Mouse (Mus musculus): ENCODE results near the gene Cnr2. TPM values are rescaled to one million over a fixed set of nuclear protein-coding genes. Genes with fewer than 3 reads are reported as not detected.

Cnr2 gene
- polyA plus RNA-seq, 1 experiment from 2014 or later, result 2.6 TPM

- DNase-seq, result no peak
- no peaks in the 10 kb centered on the region for H3K9me3 ChIP-seq (ENCODE audit: low read length)
- 89% methylated on average over 9 of the region's 9 CpGs for WGBS (ENCODE audit: insufficient replicate concordance)
- no peaks in the 10 kb centered on the region for H3K4me1 ChIP-seq (ENCODE audit: insufficient read depth)
- H3K27ac ChIP-seq (ENCODE audit: low read depth), result no peak overlapping the region
- no peak for TF ChIP-seq CTCF (IDR thresholded peaks at IDR 0.05; ENCODE audit: low read depth)
- no peak for TF ChIP-seq EP300 (IDR thresholded peaks at IDR 0.05; ENCODE audit: low read depth)
- peaks cover 39% of the 10 kb centered on the region for H3K36me3 ChIP-seq (replicated peaks; ENCODE audit: insufficient read depth, low read length)
- H3K4me3 ChIP-seq (ENCODE audit: low read depth, low read length), result no peak overlapping the region
- H3K27me3 ChIP-seq (ENCODE audit: insufficient read depth, low read length), result no peaks in the 10 kb centered on the region
- no peak for ATAC-seq
- H3K4me2 ChIP-seq (ENCODE audit: low read depth, low read length), result no peak overlapping the region
- H3K9ac ChIP-seq (replicated peaks), result no peak overlapping the region
Observed at GRCm38 (mm10) chr4:135929828-135930227, 34.6 kb downstream of the Cnr2 start.

- H3K9me3 ChIP-seq (ENCODE audit: low read length), result no peaks in the 10 kb centered on the region
- H3K4me2 ChIP-seq (ENCODE audit: low read depth, low read length), result no peak overlapping the region
- H3K27me3 ChIP-seq (ENCODE audit: insufficient read depth, low read length), result no peaks in the 10 kb centered on the region
- TF ChIP-seq CTCF (IDR thresholded peaks at IDR 0.05; ENCODE audit: low read depth) (no peak), EP300 (IDR thresholded peaks at IDR 0.05; ENCODE audit: low read depth) (no peak)
- no peak for DNase-seq
- H3K9ac ChIP-seq (replicated peaks), result no peak overlapping the region
- H3K36me3 ChIP-seq (replicated peaks; ENCODE audit: insufficient read depth, low read length), result peaks cover 37% of the 10 kb centered on the region
- no peak for ATAC-seq
- 92% methylated on average over 8 of the region's 8 CpGs for WGBS (ENCODE audit: insufficient replicate concordance)
- H3K4me1 ChIP-seq (ENCODE audit: insufficient read depth), result no peaks in the 10 kb centered on the region
- H3K4me3 ChIP-seq (ENCODE audit: low read depth, low read length), result no peak overlapping the region
- no peak overlapping the region for H3K27ac ChIP-seq (ENCODE audit: low read depth)
Observed at GRCm38 (mm10) chr4:135930239-135930638, 35.0 kb downstream of the Cnr2 start.

GRCm38 (mm10) chr4:135931832-135932231 is 36.6 kb downstream of the Cnr2 start:
- TF ChIP-seq EP300 (IDR thresholded peaks at IDR 0.05; ENCODE audit: low read depth) (no peak), CTCF (IDR thresholded peaks at IDR 0.05; ENCODE audit: low read depth) (peak; percentile 82)
- WGBS (ENCODE audit: insufficient replicate concordance), result 73% methylated on average over 5 of the region's 5 CpGs
- Histone ChIP-seq H3K4me2 (ENCODE audit: low read depth, low read length) (no peak overlapping the region), H3K9me3 (ENCODE audit: low read length) (no peaks in the 10 kb centered on the region), H3K9ac (replicated peaks) (no peak overlapping the region), H3K27me3 (ENCODE audit: insufficient read depth, low read length) (no peaks in the 10 kb centered on the region), H3K27ac (ENCODE audit: low read depth) (no peak overlapping the region), H3K4me1 (ENCODE audit: insufficient read depth) (no peaks in the 10 kb centered on the region), H3K4me3 (ENCODE audit: low read depth, low read length) (no peak overlapping the region), H3K36me3 (replicated peaks; ENCODE audit: insufficient read depth, low read length) (peaks cover 33% of the 10 kb centered on the region)
- DNase-seq (no peak), ATAC-seq (no peak)

GRCm38 (mm10) chr4:135934708-135935500 is 39.7 kb downstream of the Cnr2 start:
- Histone ChIP-seq H3K4me1 (ENCODE audit: insufficient read depth) (no peaks in the 10 kb centered on the region), H3K27me3 (ENCODE audit: insufficient read depth, low read length) (no peaks in the 10 kb centered on the region), H3K27ac (ENCODE audit: low read depth) (no peak overlapping the region), H3K9ac (replicated peaks) (no peak overlapping the region), H3K36me3 (replicated peaks; ENCODE audit: insufficient read depth, low read length) (peaks cover 31% of the 10 kb centered on the region), H3K4me3 (ENCODE audit: low read depth, low read length) (no peak overlapping the region), H3K4me2 (ENCODE audit: low read depth, low read length) (no peak overlapping the region), H3K9me3 (ENCODE audit: low read length) (no peaks in the 10 kb centered on the region)
- TF ChIP-seq CTCF (IDR thresholded peaks at IDR 0.05; ENCODE audit: low read depth) (no peak), EP300 (IDR thresholded peaks at IDR 0.05; ENCODE audit: low read depth) (no peak)
- ATAC-seq (peak; percentile 44; the same call in 1 of the 2 replicates), DNase-seq (no peak)
- WGBS (ENCODE audit: insufficient replicate concordance), result 47% methylated on average over 12 of the region's 12 CpGs

- no peak overlapping the region for H3K4me2 ChIP-seq (ENCODE audit: low read depth, low read length)
Observed at GRCm38 (mm10) chr4:135935502-135935901, 40.3 kb downstream of the Cnr2 start.

GRCm38 (mm10) chr4:135938858-135939257 is 43.7 kb downstream of the Cnr2 start:
- Histone ChIP-seq H3K4me3 (ENCODE audit: low read depth, low read length) (no peak overlapping the region), H3K36me3 (replicated peaks; ENCODE audit: insufficient read depth, low read length) (peaks cover 23% of the 10 kb centered on the region; the same call in 1 of the 2 replicates), H3K27ac (ENCODE audit: low read depth) (no peak overlapping the region), H3K9ac (replicated peaks) (no peak overlapping the region), H3K27me3 (ENCODE audit: insufficient read depth, low read length) (no peaks in the 10 kb centered on the region), H3K4me1 (ENCODE audit: insufficient read depth) (0 out of 2 replicates have a peak, but pooled peaks cover 2% of the 10 kb centered on the region), H3K9me3 (ENCODE audit: low read length) (no peaks in the 10 kb centered on the region), H3K4me2 (ENCODE audit: low read depth, low read length) (no peak overlapping the region)
- 56% methylated on average over 7 of the region's 7 CpGs for WGBS (ENCODE audit: insufficient replicate concordance)
- TF ChIP-seq EP300 (IDR thresholded peaks at IDR 0.05; ENCODE audit: low read depth), result no peak
- TF ChIP-seq CTCF (IDR thresholded peaks at IDR 0.05; ENCODE audit: low read depth), result 0 out of 2 replicates have a peak, but pooled peaks have one; percentile 4
- ATAC-seq (no peak), DNase-seq (no peak)

More at GRCm38 (mm10) chr4:135935502-135935901, 40.3 kb downstream of the Cnr2 start:
- Histone ChIP-seq H3K9me3 (ENCODE audit: low read length) (no peaks in the 10 kb centered on the region), H3K27me3 (ENCODE audit: insufficient read depth, low read length) (no peaks in the 10 kb centered on the region), H3K36me3 (replicated peaks; ENCODE audit: insufficient read depth, low read length) (peaks cover 33% of the 10 kb centered on the region), H3K4me3 (ENCODE audit: low read depth, low read length) (no peak overlapping the region), H3K4me1 (ENCODE audit: insufficient read depth) (no peaks in the 10 kb centered on the region), H3K27ac (ENCODE audit: low read depth) (no peak overlapping the region), H3K9ac (replicated peaks) (no peak overlapping the region)
- 66% methylated on average over 5 of the region's 5 CpGs for WGBS (ENCODE audit: insufficient replicate concordance)
- DNase-seq (no peak), ATAC-seq (no peak)
- no peak for TF ChIP-seq EP300 (IDR thresholded peaks at IDR 0.05; ENCODE audit: low read depth)
- TF ChIP-seq CTCF (IDR thresholded peaks at IDR 0.05; ENCODE audit: low read depth), result no peak

Measured in liver, postnatal 0 days (tissue).